Mouse (Mus musculus) small intestine, adult 2 months (tissue): ENCODE measurements around the gene E2f7.

Experiments
- CTCF ChIP-seq: fragments of 200-500 bp; IDR thresholded peaks from 2 replicates; pipeline ENCODE4 v1.5.1; 2012; ENCODE audit warnings: low read depth, mild to moderate bottlenecking, control low read depth, inconsistent platforms, low read length, moderate library complexity, mixed read lengths; ENCODE audit not compliant: insufficient replicate concordance, insufficient read length; ENCODE audit errors: extremely low read depth
- POLR2A ChIP-seq: fragments of 200-500 bp; IDR thresholded peaks from 2 replicates; pipeline ENCODE4 v1.6.1; 2012; ENCODE audit warnings: low read depth, mild to moderate bottlenecking, control low read depth, inconsistent platforms, low read length, moderate library complexity

GRCm38 (mm10) chr10:110716887-110717286 lies 28.4 kb upstream of the E2f7 start:
- no peak for TF ChIP-seq CTCF
- no peak for TF ChIP-seq POLR2A
